11 mouse cellular contexts compared by ENCODE assay signal in genomic region chr17:73087045-73087910, GRCm38 (mm10). TPM values are rescaled to one million over a fixed set of nuclear protein-coding genes. Genes with fewer than 3 reads are reported as not detected.
A peak's percentile ranks its signal among the peaks of the same experiment; 100 is the strongest.
DNase-seq lines count a peak whose midpoint lies in the region; ATAC-seq lines count a peak whose summit lies in the region.
"Had no signal": no experiment of that assay in that cellular context is flagged by ENCODE, and none has a peak within 500 bp of the region (broad histone marks: within the 10 kb centered on the region; RNA-seq: fewer than 3 reads in every experiment).

No protein-coding gene starts in this region.

- no peak overlapping the region for H3K4me2 ChIP-seq in forebrain, embryonic 14.5 days (ENCODE audit: low read length)
- no peak overlapping the region for H3K4me2 ChIP-seq in forebrain, embryonic 12.5 days
- H3K4me2 ChIP-seq in intestine, embryonic 16.5 days (ENCODE audit: low read depth, low read length): peak overlapping the region; percentile 8; the same call in 1 of the 2 replicates

- H3K9ac ChIP-seq in forebrain, embryonic 14.5 days (ENCODE audit: low read length): no peak overlapping the region
- no peak overlapping the region for H3K9ac ChIP-seq in forebrain, embryonic 12.5 days
- H3K9ac ChIP-seq in intestine, embryonic 16.5 days (ENCODE audit: low read depth, low read length): no peak overlapping the region

- H3K4me3 ChIP-seq in forebrain, embryonic 14.5 days (ENCODE audit: low read depth, low read length): no peak overlapping the region
- H3K4me3 ChIP-seq in forebrain, embryonic 12.5 days (replicated peaks): no peak overlapping the region
- no peak overlapping the region for H3K4me3 ChIP-seq in intestine, embryonic 16.5 days (ENCODE audit: low read length)
- H3K4me3 ChIP-seq: gastrocnemius, adult 2 months had no signal

- 73% methylated on average over 13 of the region's 13 CpGs for WGBS in forebrain, embryonic 14.5 days
- WGBS in forebrain, embryonic 12.5 days: 75% methylated on average over 13 of the region's 13 CpGs
- 37% methylated on average over 13 of the region's 13 CpGs for WGBS in intestine, embryonic 16.5 days

- peak; percentile 19 for DNase-seq in forebrain, embryonic 14.5 days (ENCODE audit: low spot score)
- peak; percentile 3 for DNase-seq in spleen, adult 12 weeks (ENCODE audit: low spot score)
- no peak for DNase-seq in spleen, postnatal 4 days (ENCODE audit: low spot score in 2 of 2)
- peak; percentile 62 for DNase-seq in thymus, postnatal 25 days
- DNase-seq in gastrocnemius, adult 18-20 months (ENCODE audit: low spot score): no peak
- DNase-seq in cerebellum, adult 11 months: no peak
- DNase-seq: cerebellum, adult 2 months; gastrocnemius, adult 2 months; kidney, adult 8-10 months had no signal

- no peak for ATAC-seq in forebrain, embryonic 14.5 days
- ATAC-seq in forebrain, embryonic 12.5 days (ENCODE audit: low FRiP score): no peak
- ATAC-seq in intestine, embryonic 16.5 days: peak; percentile 93

- no peaks in the 10 kb centered on the region for H3K36me3 ChIP-seq in forebrain, embryonic 14.5 days (ENCODE audit: control insufficient read depth, insufficient read depth, low read length)
- H3K36me3 ChIP-seq in forebrain, embryonic 12.5 days (replicated peaks): no peaks in the 10 kb centered on the region
- H3K36me3 ChIP-seq in intestine, embryonic 16.5 days (ENCODE audit: control insufficient read depth, insufficient read depth, low read length): no peaks in the 10 kb centered on the region

- no peaks in the 10 kb centered on the region for H3K27me3 ChIP-seq in forebrain, embryonic 14.5 days (replicated peaks; ENCODE audit: control insufficient read depth, insufficient read depth, low read length)
- no peaks in the 10 kb centered on the region for H3K27me3 ChIP-seq in forebrain, embryonic 12.5 days
- no peaks in the 10 kb centered on the region for H3K27me3 ChIP-seq in intestine, embryonic 16.5 days (replicated peaks; ENCODE audit: control insufficient read depth, insufficient read depth, low read length)

- H3K4me1 ChIP-seq in forebrain, embryonic 14.5 days (ENCODE audit: control insufficient read depth, insufficient read depth, low read length): no peaks in the 10 kb centered on the region
- no peaks in the 10 kb centered on the region for H3K4me1 ChIP-seq in forebrain, embryonic 12.5 days
- peaks cover 5% of the 10 kb centered on the region; the same call in 1 of the 2 replicates for H3K4me1 ChIP-seq in intestine, embryonic 16.5 days (ENCODE audit: control insufficient read depth, insufficient read depth, low read length)

- H3K9me3 ChIP-seq in forebrain, embryonic 14.5 days (replicated peaks; ENCODE audit: control insufficient read depth, low read length): no peaks in the 10 kb centered on the region
- H3K9me3 ChIP-seq in forebrain, embryonic 12.5 days: no peaks in the 10 kb centered on the region
- no peaks in the 10 kb centered on the region for H3K9me3 ChIP-seq in intestine, embryonic 16.5 days (ENCODE audit: control insufficient read depth, low read length)

- no peak overlapping the region for H3K27ac ChIP-seq in forebrain, embryonic 14.5 days (ENCODE audit: low read depth, low read length)
- no peak overlapping the region for H3K27ac ChIP-seq in forebrain, embryonic 12.5 days
- H3K27ac ChIP-seq in intestine, embryonic 16.5 days (ENCODE audit: low read length): peak overlapping the region; percentile 85
- H3K27ac ChIP-seq: gastrocnemius, adult 2 months had no signal

RNA-seq across cellular contexts. Expression of gene Lclat1, which starts 20.5 kb away (rescaled TPM):
- polyA plus RNA-seq in forebrain, embryonic 14.5 days (2014; fragmentation: Nextera tagmentation; extraction: Ambion mirVana): 12.2 and 15.7 TPM in 2 replicates
- 9.8 and 10.8 TPM in 2 replicates for polyA plus RNA-seq in forebrain, embryonic 12.5 days (2016; fragmentation: Nextera tagmentation; extraction: Ambion mirVana)
- polyA plus RNA-seq in intestine, embryonic 16.5 days (2015; fragmentation: Nextera tagmentation; extraction: Ambion mirVana): 31.6 and 42.0 TPM in 2 replicates
- total RNA-seq in gastrocnemius, adult 18-20 months (2021): 10 to 100 TPM; 16.6 to 21.4 TPM

Comparison
In these comparisons a context has a peak if more than half of its experiments do, and no peak if none do; other contexts are left out.
1. DNase-seq: peak in forebrain, embryonic 14.5 days (single experiment), spleen, adult 12 weeks (single experiment) and thymus, postnatal 25 days (single experiment); none in spleen, postnatal 4 days (0 of 2), gastrocnemius, adult 18-20 months (single experiment) and cerebellum, adult 11 months (single experiment).